Mouse (Mus musculus): ENCODE data around the gene Gm20388.

- TF ChIP-seq CTCF (IDR thresholded peaks at IDR 0.05; ENCODE audit: borderline replicate concordance, insufficient read depth, low read depth, low read length) (no peak), POLR2A (IDR thresholded peaks at IDR 0.05; ENCODE audit: borderline replicate concordance, insufficient read depth, low read length) (no peak)
Measured at GRCm38 (mm10) chr8:124282878-124283630, 4372.4 kb downstream of the Gm20388 start.
